Mouse (Mus musculus): ENCODE measurements at regions not wholly inside any gene's neighbourhood (a gene's known extent, or its start where the extent isn't known, plus 50 kb on each side); places are given as distances from the start of the nearest gene placed in this dataset.

DNA sequence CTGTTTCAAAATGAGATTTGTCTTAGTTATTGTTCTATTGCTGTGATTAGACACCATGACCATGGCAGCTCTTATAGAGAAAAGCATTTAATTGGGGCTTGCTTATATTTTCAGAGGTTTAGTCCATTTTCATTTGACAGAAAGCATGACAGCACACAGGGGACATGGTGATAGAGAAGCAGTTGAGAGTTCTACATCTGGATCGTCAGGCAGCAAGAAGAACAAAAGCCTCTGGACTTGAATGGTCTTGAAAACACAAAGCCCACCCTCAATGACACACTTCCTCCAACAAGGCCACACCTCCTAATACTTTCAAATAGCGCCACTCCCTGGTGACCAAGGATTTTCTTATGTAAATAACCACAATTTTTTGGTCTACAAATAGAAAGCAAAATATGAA lies 1250.5 kb downstream of the Hace1 start:
- peak overlapping the region; percentile 35 for H3K27ac ChIP-seq (replicated peaks)
- no peak overlapping the region for H3K9ac ChIP-seq (replicated peaks)
- H3K27me3 ChIP-seq: no peaks in the 10 kb centered on the region
- H3K4me2 ChIP-seq (replicated peaks): no peak overlapping the region
- H3K4me3 ChIP-seq: no peak overlapping the region
- peaks cover 8% of the 10 kb centered on the region for H3K4me1 ChIP-seq
- 20% methylated on average over 2 of the region's 2 CpGs for WGBS
- H3K36me3 ChIP-seq: no peaks in the 10 kb centered on the region
- no peaks in the 10 kb centered on the region for H3K9me3 ChIP-seq
- peak; percentile 24 for ATAC-seq (ENCODE audit: low FRiP score, low read depth)

GRCm38 (mm10) chr10:46845578-46846314 lies 1268.1 kb downstream of the Hace1 start:
- WGBS: 67% methylated on average over 3 of the region's 3 CpGs
- Histone ChIP-seq H3K4me1 (no peaks in the 10 kb centered on the region), H3K4me3 (no peak overlapping the region), H3K9ac (replicated peaks) (no peak overlapping the region), H3K9me3 (no peaks in the 10 kb centered on the region), H3K27ac (replicated peaks) (no peak overlapping the region), H3K4me2 (replicated peaks) (no peak overlapping the region), H3K36me3 (no peaks in the 10 kb centered on the region), H3K27me3 (no peaks in the 10 kb centered on the region)
- ATAC-seq (ENCODE audit: low FRiP score, low read depth): 0 out of 2 replicates have a peak, but pooled peaks have one; percentile 27
